Mouse (Mus musculus) small intestine, adult 2 months (tissue): Measurements from ENCODE around the gene Crat. TPM values are rescaled to one million over a fixed set of nuclear protein-coding genes. Genes with fewer than 3 reads are reported as not detected.

Experiments
- H3K27ac ChIP-seq: fragments of 200-500 bp; 2 replicates; pipeline ENCODE4 v1.5.1; 2012; ENCODE audit warnings: low read depth, low read length, control low read depth, inconsistent platforms; ENCODE audit not compliant: insufficient read depth
- H3K27me3 ChIP-seq: fragments of 200-500 bp; 2 replicates; pipeline ENCODE4 v1.6.1; 2012; ENCODE audit warnings: mild to moderate bottlenecking, moderate library complexity, low read length, inconsistent platforms; ENCODE audit not compliant: control insufficient read depth, insufficient read depth
- H3K36me3 ChIP-seq: fragments of 200-500 bp; 2 replicates; pipeline ENCODE4 v1.6.1; 2012; ENCODE audit warnings: mild to moderate bottlenecking, low read length, control low read depth, inconsistent platforms; ENCODE audit not compliant: control insufficient read depth, insufficient read depth
- H3K4me1 ChIP-seq: fragments of 200-500 bp; 2 replicates; pipeline ENCODE4 v1.6.1; 2012; ENCODE audit warnings: low read length, inconsistent platforms, mixed read lengths; ENCODE audit not compliant: control insufficient read depth, insufficient read depth, insufficient read length
- H3K4me3 ChIP-seq: fragments of 200-500 bp; 2 replicates; pipeline ENCODE4 v1.5.1; 2012; ENCODE audit warnings: low read depth, mild to moderate bottlenecking, control low read depth, inconsistent platforms, low read length, moderate library complexity
- CTCF ChIP-seq: fragments of 200-500 bp; IDR thresholded peaks from 2 replicates; pipeline ENCODE4 v1.5.1; 2012; ENCODE audit warnings: low read depth, mild to moderate bottlenecking, control low read depth, inconsistent platforms, low read length, moderate library complexity, mixed read lengths; ENCODE audit not compliant: insufficient replicate concordance, insufficient read length; ENCODE audit errors: extremely low read depth
- POLR2A ChIP-seq: fragments of 200-500 bp; IDR thresholded peaks from 2 replicates; pipeline ENCODE4 v1.6.1; 2012; ENCODE audit warnings: low read depth, mild to moderate bottlenecking, control low read depth, inconsistent platforms, low read length, moderate library complexity
- WGBS: fragments of 180-500 bp; shearing (Covaris S2); methylation state at CpG from one replicate; pipeline ENCODE4 v1.1.7; 2018; 5-methylcytosine and 5-hydroxymethylcytosine counted together
- polyA plus RNA-seq: library from polyadenylated mRNA; depleted of rRNA; stranded (reverse); fragments of >200 nt; gene quantifications from 2 replicates; pipeline ENCODE4 v1.2.3, GENCODE M21; 2012

The Crat gene
- polyA plus RNA-seq, 1 experiment = 176 TPM

GRCm38 (mm10) chr2:30385591-30385990, 30.0 kb downstream of the Crat start:
- peaks cover 6% of the 10 kb centered on the region for H3K4me1 ChIP-seq
- H3K27ac ChIP-seq = no peak overlapping the region
- TF ChIP-seq CTCF = no peak
- no peaks in the 10 kb centered on the region for H3K27me3 ChIP-seq
- peaks cover 33% of the 10 kb centered on the region for H3K36me3 ChIP-seq
- H3K4me3 ChIP-seq = no peak overlapping the region
- 87% methylated on average over 4 of the region's 4 CpGs for WGBS

GRCm38 (mm10) chr2:30384814-30385213, 30.8 kb downstream of the Crat start:
- Histone ChIP-seq H3K4me1 (peaks cover 6% of the 10 kb centered on the region), H3K27me3 (no peaks in the 10 kb centered on the region), H3K36me3 (peaks cover 38% of the 10 kb centered on the region), H3K27ac (no peak overlapping the region), H3K4me3 (no peak overlapping the region)
- WGBS = 72% methylated on average over 5 of the region's 5 CpGs
- TF ChIP-seq CTCF (no peak), POLR2A (no peak)

GRCm38 (mm10) chr2:30381377-30381725, 34.3 kb downstream of the Crat start:
- TF ChIP-seq CTCF = no peak
- no peak for TF ChIP-seq POLR2A
- peaks cover 67% of the 10 kb centered on the region for H3K36me3 ChIP-seq
- H3K4me1 ChIP-seq = peaks cover 14% of the 10 kb centered on the region
- no peak overlapping the region for H3K4me3 ChIP-seq
- 79% methylated on average over 4 of the region's 4 CpGs for WGBS
- H3K27me3 ChIP-seq = no peaks in the 10 kb centered on the region
- H3K27ac ChIP-seq = peak overlapping the region; percentile 17; the same call in 1 of the 2 replicates

- no peaks in the 10 kb centered on the region for H3K27me3 ChIP-seq
- H3K4me3 ChIP-seq = no peak overlapping the region
- 81% methylated on average over 10 of the region's 10 CpGs for WGBS
- H3K4me1 ChIP-seq = peaks cover 14% of the 10 kb centered on the region
- peaks cover 73% of the 10 kb centered on the region for H3K36me3 ChIP-seq
- peak overlapping the region; percentile 68 for H3K27ac ChIP-seq
- no peak for TF ChIP-seq CTCF
- no peak for TF ChIP-seq POLR2A
Observed at GRCm38 (mm10) chr2:30380564-30381376, 34.8 kb downstream of the Crat start.

- TF ChIP-seq CTCF (no peak), POLR2A (no peak)
- no peaks in the 10 kb centered on the region for H3K27me3 ChIP-seq
- H3K4me1 ChIP-seq = peaks cover 14% of the 10 kb centered on the region
- no peak overlapping the region for H3K4me3 ChIP-seq
- 85% methylated on average over 7 of the region's 7 CpGs for WGBS
- peaks cover 71% of the 10 kb centered on the region for H3K36me3 ChIP-seq
- H3K27ac ChIP-seq = no peak overlapping the region
Observed at GRCm38 (mm10) chr2:30379307-30379706, 36.3 kb downstream of the Crat start.

GRCm38 (mm10) chr2:30377721-30378120, 37.9 kb downstream of the Crat start:
- Histone ChIP-seq H3K27ac (no peak overlapping the region), H3K4me1 (peaks cover 14% of the 10 kb centered on the region), H3K27me3 (no peaks in the 10 kb centered on the region), H3K36me3 (peaks cover 69% of the 10 kb centered on the region), H3K4me3 (no peak overlapping the region)
- TF ChIP-seq POLR2A = no peak
- no peak for TF ChIP-seq CTCF
- WGBS = 61% methylated on average over 5 of the region's 5 CpGs

- TF ChIP-seq POLR2A = no peak
- no peak for TF ChIP-seq CTCF
- Histone ChIP-seq H3K27ac (no peak overlapping the region), H3K27me3 (no peaks in the 10 kb centered on the region), H3K36me3 (peaks cover 69% of the 10 kb centered on the region), H3K4me3 (no peak overlapping the region), H3K4me1 (peaks cover 8% of the 10 kb centered on the region)
- 91% methylated on average over 10 of the region's 10 CpGs for WGBS
Observed at GRCm38 (mm10) chr2:30375893-30376292, 39.7 kb downstream of the Crat start.
